Mouse (Mus musculus): ENCODE results near the gene Optc. TPM values are rescaled to one million over a fixed set of nuclear protein-coding genes. Genes with fewer than 3 reads are reported as not detected.

Gene Optc
- polyA plus RNA-seq, 1 experiment from 2014 or later = 2.8 TPM

GRCm38 (mm10) chr1:133856133-133856541 is 51.7 kb downstream of the Optc start:
- H3K36me3 ChIP-seq = no peaks in the 10 kb centered on the region
- no peak overlapping the region for H3K27ac ChIP-seq (replicated peaks)
- H3K4me3 ChIP-seq (replicated peaks) = no peak overlapping the region
- no peaks in the 10 kb centered on the region for H3K9me3 ChIP-seq (replicated peaks)
- H3K4me1 ChIP-seq = peaks cover 40% of the 10 kb centered on the region
- H3K4me2 ChIP-seq = no peak overlapping the region
- ATAC-seq (ENCODE audit: low FRiP score) = no peak
- H3K27me3 ChIP-seq (replicated peaks) = no peaks in the 10 kb centered on the region
- no peak overlapping the region for H3K9ac ChIP-seq (replicated peaks)
- whole genome bisulfite sequencing = 19% methylated on average over 11 of the region's 11 CpGs

GRCm38 (mm10) chr1:133855274-133856017 is 52.4 kb downstream of the Optc start:
- 7% methylated on average over 15 of the region's 15 CpGs for WGBS
- ATAC-seq (ENCODE audit: low FRiP score) = no peak
- H3K4me2 ChIP-seq = peak overlapping the region; percentile 55
- no peaks in the 10 kb centered on the region for H3K27me3 ChIP-seq (replicated peaks)
- no peaks in the 10 kb centered on the region for H3K9me3 ChIP-seq (replicated peaks)
- H3K4me3 ChIP-seq (replicated peaks) = peak overlapping the region; percentile 26
- no peaks in the 10 kb centered on the region for H3K36me3 ChIP-seq
- H3K4me1 ChIP-seq = peaks cover 39% of the 10 kb centered on the region
- H3K9ac ChIP-seq (replicated peaks) = no peak overlapping the region
- peak overlapping the region; percentile 56; the same call in 1 of the 2 replicates for H3K27ac ChIP-seq (replicated peaks)

GRCm38 (mm10) chr1:133854421-133855273 is 53.2 kb downstream of the Optc start:
- Histone ChIP-seq H3K4me3 (replicated peaks) (peak overlapping the region; percentile 26), H3K4me2 (peak overlapping the region; percentile 55), H3K27ac (replicated peaks) (peak overlapping the region; percentile 56), H3K9me3 (replicated peaks) (no peaks in the 10 kb centered on the region), H3K27me3 (replicated peaks) (no peaks in the 10 kb centered on the region), H3K4me1 (peaks cover 31% of the 10 kb centered on the region), H3K36me3 (no peaks in the 10 kb centered on the region), H3K9ac (replicated peaks) (peak overlapping the region; percentile 26; the same call in 1 of the 2 replicates)
- peak; percentile 42 for ATAC-seq (ENCODE audit: low FRiP score)
- 2% methylated on average over 17 of the region's 17 CpGs for WGBS

Other genes with a start within 250 kb of the Optc start
- not detected in 2 replicates for gene Zbed6, start 247.1 kb downstream of the Optc start, polyA plus RNA-seq (2015; fragmentation: Nextera tagmentation; extraction: Ambion mirVana)
- 2.7 and 2.8 TPM in 2 replicates for gene Gm38394, start 246.7 kb downstream of the Optc start, polyA plus RNA-seq (2015; fragmentation: Nextera tagmentation; extraction: Ambion mirVana)
- 0.26 and 2.5 TPM in 2 replicates for gene Lax1, start 217.9 kb downstream of the Optc start, polyA plus RNA-seq (2015; fragmentation: Nextera tagmentation; extraction: Ambion mirVana)
- gene Atp2b4, start 107.0 kb downstream of the Optc start, polyA plus RNA-seq (2015; fragmentation: Nextera tagmentation; extraction: Ambion mirVana) = 13.6 and 17.1 TPM in 2 replicates
- gene Prelp, start 13.4 kb upstream of the Optc start, polyA plus RNA-seq (2015; fragmentation: Nextera tagmentation; extraction: Ambion mirVana) = 10.6 and 11.4 TPM in 2 replicates
- 14.5 and 14.6 TPM in 2 replicates for gene Fmod, start 129.3 kb upstream of the Optc start, polyA plus RNA-seq (2015; fragmentation: Nextera tagmentation; extraction: Ambion mirVana)
- gene Btg2, start 171.1 kb upstream of the Optc start, polyA plus RNA-seq (2015; fragmentation: Nextera tagmentation; extraction: Ambion mirVana) = 20.6 and 29.3 TPM in 2 replicates
- gene Chit1, start 203.2 kb upstream of the Optc start, polyA plus RNA-seq (2015; fragmentation: Nextera tagmentation; extraction: Ambion mirVana) = 0.87 and 0.89 TPM in 2 replicates

Data from neural tube, embryonic 15.5 days (tissue).